Mouse (Mus musculus) spleen, adult 2 months (tissue): ENCODE results near the gene Ecsit.

Experiments used
- CTCF ChIP-seq: fragments of 200-500 bp; IDR thresholded peaks from 2 replicates; pipeline ENCODE4 v1.5.1; 2011; ENCODE audit warnings: mild to moderate bottlenecking, inconsistent platforms; ENCODE audit not compliant: insufficient read depth, insufficient read length, insufficient replicate concordance; ENCODE audit errors: extremely low read depth
- POLR2A ChIP-seq: fragments of 200-500 bp; IDR thresholded peaks from 2 replicates; pipeline ENCODE4 v1.6.1; 2011; ENCODE audit warnings: low read depth, low read length, inconsistent platforms

- TF ChIP-seq CTCF (no peak), POLR2A (peak; percentile 37; the same call in 1 of the 2 replicates)
These were observed 46.2 kb upstream of the Ecsit start for GRCm38 (mm10) chr9:22131226-22131981.
